Mouse (Mus musculus) small intestine, adult 2 months (tissue): ENCODE measurements around the gene Nkpd1. TPM values are rescaled to one million over a fixed set of nuclear protein-coding genes. Genes with fewer than 3 reads are reported as not detected.
A peak's percentile ranks its signal among the peaks of the same experiment; 100 is the strongest.

Source experiments
- H3K27ac ChIP-seq: fragments of 200-500 bp; 2 replicates; pipeline ENCODE4 v1.5.1; 2012; ENCODE audit warnings: low read depth, low read length, control low read depth, inconsistent platforms; ENCODE audit not compliant: insufficient read depth
- H3K27me3 ChIP-seq: fragments of 200-500 bp; 2 replicates; pipeline ENCODE4 v1.6.1; 2012; ENCODE audit warnings: mild to moderate bottlenecking, moderate library complexity, low read length, inconsistent platforms; ENCODE audit not compliant: control insufficient read depth, insufficient read depth
- H3K36me3 ChIP-seq: fragments of 200-500 bp; 2 replicates; pipeline ENCODE4 v1.6.1; 2012; ENCODE audit warnings: mild to moderate bottlenecking, low read length, control low read depth, inconsistent platforms; ENCODE audit not compliant: control insufficient read depth, insufficient read depth
- H3K4me1 ChIP-seq: fragments of 200-500 bp; 2 replicates; pipeline ENCODE4 v1.6.1; 2012; ENCODE audit warnings: low read length, inconsistent platforms, mixed read lengths; ENCODE audit not compliant: control insufficient read depth, insufficient read depth, insufficient read length
- H3K4me3 ChIP-seq: fragments of 200-500 bp; 2 replicates; pipeline ENCODE4 v1.5.1; 2012; ENCODE audit warnings: low read depth, mild to moderate bottlenecking, control low read depth, inconsistent platforms, low read length, moderate library complexity
- CTCF ChIP-seq: fragments of 200-500 bp; IDR thresholded peaks from 2 replicates; pipeline ENCODE4 v1.5.1; 2012; ENCODE audit warnings: low read depth, mild to moderate bottlenecking, control low read depth, inconsistent platforms, low read length, moderate library complexity, mixed read lengths; ENCODE audit not compliant: insufficient replicate concordance, insufficient read length; ENCODE audit errors: extremely low read depth
- POLR2A ChIP-seq: fragments of 200-500 bp; IDR thresholded peaks from 2 replicates; pipeline ENCODE4 v1.6.1; 2012; ENCODE audit warnings: low read depth, mild to moderate bottlenecking, control low read depth, inconsistent platforms, low read length, moderate library complexity
- WGBS: fragments of 180-500 bp; shearing (Covaris S2); methylation state at CpG from one replicate; pipeline ENCODE4 v1.1.7; 2018; 5-methylcytosine and 5-hydroxymethylcytosine counted together
- polyA plus RNA-seq: library from polyadenylated mRNA; depleted of rRNA; stranded (reverse); fragments of >200 nt; gene quantifications from 2 replicates; pipeline ENCODE4 v1.2.3, GENCODE M21; 2012

Nkpd1 gene
- polyA plus RNA-seq, 1 experiment: 0.43 TPM

- no peaks in the 10 kb centered on the region for H3K36me3 ChIP-seq
- WGBS: 5% methylated on average over 72 of the region's 72 CpGs
- H3K27me3 ChIP-seq: peaks cover 31% of the 10 kb centered on the region
- TF ChIP-seq POLR2A: no peak
- no peak for TF ChIP-seq CTCF
- H3K4me3 ChIP-seq: peak overlapping the region; percentile 47
- peaks cover 18% of the 10 kb centered on the region for H3K4me1 ChIP-seq
- no peak overlapping the region for H3K27ac ChIP-seq
These were observed 5.5 kb downstream of the Nkpd1 start for GRCm38 (mm10) chr7:19523017-19523756.

GRCm38 (mm10) chr7:19523757-19524419 is 6.2 kb downstream of the Nkpd1 start:
- no peak overlapping the region for H3K27ac ChIP-seq
- peaks cover 18% of the 10 kb centered on the region for H3K4me1 ChIP-seq
- H3K36me3 ChIP-seq: no peaks in the 10 kb centered on the region
- WGBS: 2% methylated on average over 64 of the region's 64 CpGs
- peak overlapping the region; percentile 47 for H3K4me3 ChIP-seq
- TF ChIP-seq POLR2A (no peak), CTCF (0 out of 2 replicates have a peak, but pooled peaks have one; percentile 16)
- peaks cover 31% of the 10 kb centered on the region for H3K27me3 ChIP-seq

- peak overlapping the region; percentile 47; the same call in 1 of the 2 replicates for H3K4me3 ChIP-seq
- H3K27ac ChIP-seq: no peak overlapping the region
- peaks cover 30% of the 10 kb centered on the region for H3K27me3 ChIP-seq
- TF ChIP-seq POLR2A (no peak), CTCF (no peak)
- peaks cover 18% of the 10 kb centered on the region for H3K4me1 ChIP-seq
- H3K36me3 ChIP-seq: no peaks in the 10 kb centered on the region
- 23% methylated on average over 24 of the region's 24 CpGs for WGBS
These were observed 6.9 kb downstream of the Nkpd1 start for GRCm38 (mm10) chr7:19524420-19525104.

GRCm38 (mm10) chr7:19525105-19525481 is 7.5 kb downstream of the Nkpd1 start:
- Histone ChIP-seq H3K27me3 (peaks cover 25% of the 10 kb centered on the region), H3K36me3 (0 out of 2 replicates have a peak, but pooled peaks cover 2% of the 10 kb centered on the region), H3K4me1 (peaks cover 18% of the 10 kb centered on the region), H3K4me3 (no peak overlapping the region), H3K27ac (no peak overlapping the region)
- TF ChIP-seq CTCF (no peak), POLR2A (no peak)
- WGBS: 35% methylated on average over 2 of the region's 2 CpGs

- 63% methylated on average over 10 of the region's 10 CpGs for WGBS
- H3K4me3 ChIP-seq: no peak overlapping the region
- no peaks in the 10 kb centered on the region for H3K27me3 ChIP-seq
- peak; percentile 43; the same call in 1 of the 2 replicates for TF ChIP-seq CTCF
- TF ChIP-seq POLR2A: no peak
- peaks cover 3% of the 10 kb centered on the region for H3K4me1 ChIP-seq
- H3K27ac ChIP-seq: no peak overlapping the region
- H3K36me3 ChIP-seq: peaks cover 41% of the 10 kb centered on the region
These were observed 13.4 kb downstream of the Nkpd1 start for GRCm38 (mm10) chr7:19531077-19531476.

GRCm38 (mm10) chr7:19532240-19532639 is 14.6 kb downstream of the Nkpd1 start:
- 84% methylated on average over 14 of the region's 14 CpGs for WGBS
- TF ChIP-seq CTCF (no peak), POLR2A (no peak)

GRCm38 (mm10) chr7:19534676-19535075 is 17.0 kb downstream of the Nkpd1 start:
- no peak overlapping the region for H3K27ac ChIP-seq
- peaks cover 41% of the 10 kb centered on the region for H3K36me3 ChIP-seq
- H3K4me3 ChIP-seq: no peak overlapping the region
- peaks cover 3% of the 10 kb centered on the region for H3K4me1 ChIP-seq
- TF ChIP-seq POLR2A (no peak), CTCF (no peak)
- H3K27me3 ChIP-seq: no peaks in the 10 kb centered on the region
- WGBS: 95% methylated on average over 10 of the region's 10 CpGs

More at GRCm38 (mm10) chr7:19532240-19532639, 14.6 kb downstream of the Nkpd1 start:
- no peak overlapping the region for H3K4me3 ChIP-seq
- no peaks in the 10 kb centered on the region for H3K27me3 ChIP-seq
- H3K36me3 ChIP-seq: peaks cover 41% of the 10 kb centered on the region
- no peak overlapping the region for H3K27ac ChIP-seq
- peaks cover 3% of the 10 kb centered on the region for H3K4me1 ChIP-seq
